Mouse (Mus musculus): ENCODE results near the gene Vmp1. TPM values are rescaled to one million over a fixed set of nuclear protein-coding genes. Genes with fewer than 3 reads are reported as not detected.

Gene Vmp1
- polyA plus RNA-seq, 1 experiment from 2014 or later, result 101 TPM

- Histone ChIP-seq H3K4me3 (ENCODE audit: low read length) (no peak overlapping the region), H3K9me3 (ENCODE audit: control insufficient read depth, low read length) (no peaks in the 10 kb centered on the region), H3K36me3 (ENCODE audit: control insufficient read depth, insufficient read depth, low read length) (peaks cover 5% of the 10 kb centered on the region; the same call in 1 of the 2 replicates), H3K9ac (ENCODE audit: low read length) (no peak overlapping the region), H3K4me1 (replicated peaks; ENCODE audit: control insufficient read depth, insufficient read depth, low read length) (peaks cover 15% of the 10 kb centered on the region), H3K4me2 (ENCODE audit: low read depth, low read length) (no peak overlapping the region), H3K27ac (ENCODE audit: low read length) (no peak overlapping the region), H3K27me3 (ENCODE audit: control insufficient read depth, insufficient read depth, low read depth, low read length) (no peaks in the 10 kb centered on the region)
- ATAC-seq (ENCODE audit: low read depth), result no peak
- WGBS, result 95% methylated on average over 1 of the region's 1 CpGs
These were observed 136.2 kb downstream of the Vmp1 start for GRCm38 (mm10) chr11:86547412-86547811.

- Histone ChIP-seq H3K9ac (ENCODE audit: low read length) (peak overlapping the region; percentile 96), H3K4me2 (ENCODE audit: low read depth, low read length) (peak overlapping the region; percentile 74), H3K4me1 (replicated peaks; ENCODE audit: control insufficient read depth, insufficient read depth, low read length) (peaks cover 16% of the 10 kb centered on the region), H3K27ac (ENCODE audit: low read length) (peak overlapping the region; percentile 94), H3K36me3 (ENCODE audit: control insufficient read depth, insufficient read depth, low read length) (peaks cover 5% of the 10 kb centered on the region; the same call in 1 of the 2 replicates), H3K9me3 (ENCODE audit: control insufficient read depth, low read length) (no peaks in the 10 kb centered on the region), H3K27me3 (ENCODE audit: control insufficient read depth, insufficient read depth, low read depth, low read length) (no peaks in the 10 kb centered on the region), H3K4me3 (ENCODE audit: low read length) (peak overlapping the region; percentile 92)
- 64% methylated on average over 8 of the region's 8 CpGs for WGBS
- ATAC-seq (ENCODE audit: low read depth), result no peak
These were observed 138.1 kb downstream of the Vmp1 start for GRCm38 (mm10) chr11:86545556-86545955.

GRCm38 (mm10) chr11:86544639-86545299 is 138.9 kb downstream of the Vmp1 start, which contains the start of the genes Rps6kb1 and Tubd1:
Gene Rps6kb1 (minus strand): TSS chr11:86544805.
Gene Tubd1 (plus strand): TSS chr11:86544991.
- Histone ChIP-seq H3K9me3 (ENCODE audit: control insufficient read depth, low read length) (no peaks in the 10 kb centered on the region), H3K27ac (ENCODE audit: low read length) (peak within 1 kb of the TSS; percentile 94), H3K36me3 (ENCODE audit: control insufficient read depth, insufficient read depth, low read length) (no peaks in the 10 kb centered on the region), H3K4me1 (replicated peaks; ENCODE audit: control insufficient read depth, insufficient read depth, low read length) (peaks cover 16% of the 10 kb centered on the region), H3K4me3 (ENCODE audit: low read length) (peak within 1 kb of the TSS; percentile 92), H3K9ac (ENCODE audit: low read length) (peak within 1 kb of the TSS; percentile 96), H3K4me2 (ENCODE audit: low read depth, low read length) (peak within 1 kb of the TSS; percentile 74), H3K27me3 (ENCODE audit: control insufficient read depth, insufficient read depth, low read depth, low read length) (no peaks in the 10 kb centered on the region)
- under 1% methylated on average over 43 of the region's 43 CpGs for WGBS
- peak; percentile 99 for ATAC-seq (ENCODE audit: low read depth)

- Histone ChIP-seq H3K9me3 (ENCODE audit: control insufficient read depth, low read length) (no peaks in the 10 kb centered on the region), H3K36me3 (ENCODE audit: control insufficient read depth, insufficient read depth, low read length) (no peaks in the 10 kb centered on the region), H3K27me3 (ENCODE audit: control insufficient read depth, insufficient read depth, low read depth, low read length) (no peaks in the 10 kb centered on the region), H3K9ac (ENCODE audit: low read length) (peak overlapping the region; percentile 96), H3K4me3 (ENCODE audit: low read length) (peak overlapping the region; percentile 92), H3K4me1 (replicated peaks; ENCODE audit: control insufficient read depth, insufficient read depth, low read length) (peaks cover 16% of the 10 kb centered on the region), H3K4me2 (ENCODE audit: low read depth, low read length) (peak overlapping the region; percentile 54), H3K27ac (ENCODE audit: low read length) (peak overlapping the region; percentile 94)
- peak; percentile 67 for ATAC-seq (ENCODE audit: low read depth)
- 2% methylated on average over 38 of the region's 50 CpGs for WGBS
These were observed 139.5 kb downstream of the Vmp1 start for GRCm38 (mm10) chr11:86543960-86544638.

- no peak for ATAC-seq (ENCODE audit: low read depth)
- Histone ChIP-seq H3K4me1 (replicated peaks; ENCODE audit: control insufficient read depth, insufficient read depth, low read length) (peaks cover 16% of the 10 kb centered on the region), H3K4me3 (ENCODE audit: low read length) (no peak overlapping the region), H3K27me3 (ENCODE audit: control insufficient read depth, insufficient read depth, low read depth, low read length) (no peaks in the 10 kb centered on the region), H3K36me3 (ENCODE audit: control insufficient read depth, insufficient read depth, low read length) (no peaks in the 10 kb centered on the region), H3K4me2 (ENCODE audit: low read depth, low read length) (no peak overlapping the region), H3K9me3 (ENCODE audit: control insufficient read depth, low read length) (no peaks in the 10 kb centered on the region), H3K9ac (ENCODE audit: low read length) (no peak overlapping the region), H3K27ac (ENCODE audit: low read length) (no peak overlapping the region)
- 80% methylated on average over 1 of the region's 1 CpGs for WGBS
These were observed 140.8 kb downstream of the Vmp1 start for GRCm38 (mm10) chr11:86542851-86543250.

- ATAC-seq (ENCODE audit: low read depth), result no peak
- H3K9ac ChIP-seq (ENCODE audit: low read length), result no peak overlapping the region
- 78% methylated on average over 2 of the region's 2 CpGs for WGBS
- H3K36me3 ChIP-seq (ENCODE audit: control insufficient read depth, insufficient read depth, low read length), result no peaks in the 10 kb centered on the region
- no peaks in the 10 kb centered on the region for H3K9me3 ChIP-seq (ENCODE audit: control insufficient read depth, low read length)
- no peak overlapping the region for H3K4me2 ChIP-seq (ENCODE audit: low read depth, low read length)
- H3K4me1 ChIP-seq (replicated peaks; ENCODE audit: control insufficient read depth, insufficient read depth, low read length), result peaks cover 9% of the 10 kb centered on the region
- no peak overlapping the region for H3K4me3 ChIP-seq (ENCODE audit: low read length)
- H3K27me3 ChIP-seq (ENCODE audit: control insufficient read depth, insufficient read depth, low read depth, low read length), result no peaks in the 10 kb centered on the region
- H3K27ac ChIP-seq (ENCODE audit: low read length), result no peak overlapping the region
These were observed 143.2 kb downstream of the Vmp1 start for GRCm38 (mm10) chr11:86540476-86540845.

GRCm38 (mm10) chr11:86539716-86540475 is 143.7 kb downstream of the Vmp1 start:
- Histone ChIP-seq H3K4me3 (ENCODE audit: low read length) (no peak overlapping the region), H3K4me1 (replicated peaks; ENCODE audit: control insufficient read depth, insufficient read depth, low read length) (peaks cover 9% of the 10 kb centered on the region), H3K27ac (ENCODE audit: low read length) (no peak overlapping the region), H3K4me2 (ENCODE audit: low read depth, low read length) (no peak overlapping the region), H3K36me3 (ENCODE audit: control insufficient read depth, insufficient read depth, low read length) (no peaks in the 10 kb centered on the region), H3K9me3 (ENCODE audit: control insufficient read depth, low read length) (no peaks in the 10 kb centered on the region), H3K27me3 (ENCODE audit: control insufficient read depth, insufficient read depth, low read depth, low read length) (no peaks in the 10 kb centered on the region), H3K9ac (ENCODE audit: low read length) (no peak overlapping the region)
- WGBS, result 81% methylated on average over 6 of the region's 6 CpGs
- ATAC-seq (ENCODE audit: low read depth), result no peak

GRCm38 (mm10) chr11:86538786-86539185 is 144.8 kb downstream of the Vmp1 start:
- 96% methylated on average over 4 of the region's 4 CpGs for WGBS
- Histone ChIP-seq H3K9me3 (ENCODE audit: control insufficient read depth, low read length) (no peaks in the 10 kb centered on the region), H3K27me3 (ENCODE audit: control insufficient read depth, insufficient read depth, low read depth, low read length) (no peaks in the 10 kb centered on the region), H3K9ac (ENCODE audit: low read length) (no peak overlapping the region), H3K27ac (ENCODE audit: low read length) (no peak overlapping the region), H3K36me3 (ENCODE audit: control insufficient read depth, insufficient read depth, low read length) (no peaks in the 10 kb centered on the region), H3K4me2 (ENCODE audit: low read depth, low read length) (no peak overlapping the region), H3K4me1 (replicated peaks; ENCODE audit: control insufficient read depth, insufficient read depth, low read length) (peaks cover 9% of the 10 kb centered on the region), H3K4me3 (ENCODE audit: low read length) (no peak overlapping the region)
- ATAC-seq (ENCODE audit: low read depth), result no peak
